Mouse (Mus musculus) midbrain, embryonic 14.5 days (tissue): Measurements from ENCODE around the gene Sdcbp2. TPM values are rescaled to one million over a fixed set of nuclear protein-coding genes. Genes with fewer than 3 reads are reported as not detected.
A peak's percentile ranks its signal among the peaks of the same experiment; 100 is the strongest.

Source experiments
- ATAC-seq: fragments of 200-750 bp; cut with Nextera tagmentation; 2 replicates; pipeline ENCODE4 v1.8.0; 2017; ENCODE audit warnings: moderate number of reproducible peaks, moderate library complexity; ENCODE audit not compliant: low FRiP score, low TSS enrichment
- DNase-seq: peaks from one replicate; pipeline ENCODE4 v3.0.0-alpha.2; 2015
- H3K27ac ChIP-seq: fragments of 300-500 bp; sonication (generic); replicated peaks from 2 replicates; pipeline ENCODE4 v1.5.1; 2014; ENCODE audit warnings: mild to moderate bottlenecking, low read depth, low read length, moderate library complexity
- H3K27me3 ChIP-seq: fragments of 300-500 bp; sonication (generic); 2 replicates; pipeline ENCODE4 v1.6.1; 2014; ENCODE audit warnings: low read length, control low read depth, mixed read lengths; ENCODE audit not compliant: control insufficient read depth, insufficient read depth
- H3K36me3 ChIP-seq: fragments of 300-500 bp; sonication (generic); 2 replicates; pipeline ENCODE4 v1.6.1; 2014; ENCODE audit warnings: low read length, control low read depth; ENCODE audit not compliant: control insufficient read depth, insufficient read depth
- H3K4me1 ChIP-seq: fragments of 300-500 bp; sonication (generic); 2 replicates; pipeline ENCODE4 v1.6.1; 2014; ENCODE audit warnings: mild to moderate bottlenecking, antibody characterized with exemption, low read length, control low read depth; ENCODE audit not compliant: control insufficient read depth, insufficient read depth
- H3K4me2 ChIP-seq: fragments of 300-500 bp; sonication (generic); 2 replicates; pipeline ENCODE4 v1.6.1; 2014; ENCODE audit warnings: mild to moderate bottlenecking, low read length, moderate library complexity
- H3K4me3 ChIP-seq: fragments of 300-500 bp; sonication (generic); replicated peaks from 2 replicates; pipeline ENCODE4 v1.5.1; 2014; ENCODE audit warnings: low read depth, low read length
- H3K9ac ChIP-seq: fragments of 300-500 bp; sonication (generic); replicated peaks from 2 replicates; pipeline ENCODE4 v1.6.1; 2014; ENCODE audit warnings: mild to moderate bottlenecking, low read length, moderate library complexity
- H3K9me3 ChIP-seq: fragments of 300-500 bp; sonication (generic); 2 replicates; pipeline ENCODE4 v1.6.1; 2016; ENCODE audit warnings: low read length, control low read depth, mixed read lengths; ENCODE audit not compliant: control insufficient read depth
- WGBS: fragments of 180-500 bp; shearing (Covaris S2); extraction: QIAGEN DNeasy Blood & Tissue Kit; methylation state at CpG from one replicate; pipeline ENCODE4 v1.1.7; 2014; 5-methylcytosine and 5-hydroxymethylcytosine counted together
- polyA plus RNA-seq: library from polyadenylated mRNA; unstranded; fragments of >200 nt; fragmentation: Nextera tagmentation; extraction: Ambion mirVana; gene quantifications from 2 replicates; pipeline ENCODE4 v1.2.1, GENCODE M21; 2014

Gene Sdcbp2
- polyA plus RNA-seq, 1 experiment from 2014 or later = 0.50 TPM

GRCm38 (mm10) chr2:151536618-151536974, 35.8 kb upstream of the Sdcbp2 start:
- DNase-seq = peak; percentile 20
- no peaks in the 10 kb centered on the region for H3K9me3 ChIP-seq
- H3K27me3 ChIP-seq = no peaks in the 10 kb centered on the region
- H3K9ac ChIP-seq = no peak overlapping the region
- no peak overlapping the region for H3K27ac ChIP-seq
- no peaks in the 10 kb centered on the region for H3K36me3 ChIP-seq
- H3K4me2 ChIP-seq = no peak overlapping the region
- WGBS = 81% methylated on average over 5 of the region's 5 CpGs
- peaks cover 4% of the 10 kb centered on the region for H3K4me1 ChIP-seq
- ATAC-seq = no peak
- H3K4me3 ChIP-seq = no peak overlapping the region

DNA sequence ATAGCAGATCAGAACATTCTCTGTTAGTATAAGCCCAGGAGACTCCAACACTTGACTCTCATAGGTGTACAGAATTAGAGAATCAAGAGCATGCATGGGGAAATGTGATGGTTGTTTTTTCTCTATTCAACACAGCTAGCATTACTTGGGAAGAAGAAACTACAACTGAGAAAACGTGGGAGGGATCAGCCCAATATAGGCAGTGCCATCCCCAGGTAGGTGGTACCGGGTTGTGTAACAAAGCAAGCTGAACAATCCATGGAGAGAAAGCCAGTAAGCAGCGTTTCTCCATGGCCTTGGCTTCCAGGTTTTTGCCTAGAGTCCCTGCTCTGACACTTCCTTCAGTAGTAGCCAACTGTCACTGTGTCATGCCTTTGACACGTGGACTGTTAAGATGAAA, 33.8 kb upstream of the Sdcbp2 start:
- H3K9me3 ChIP-seq = no peaks in the 10 kb centered on the region
- DNase-seq = no peak
- no peak overlapping the region for H3K4me3 ChIP-seq
- H3K27me3 ChIP-seq = no peaks in the 10 kb centered on the region
- no peak for ATAC-seq
- H3K9ac ChIP-seq = no peak overlapping the region
- peaks cover 10% of the 10 kb centered on the region for H3K4me1 ChIP-seq
- H3K4me2 ChIP-seq = no peak overlapping the region
- no peaks in the 10 kb centered on the region for H3K36me3 ChIP-seq
- no peak overlapping the region for H3K27ac ChIP-seq
- 56% methylated on average over 4 of the region's 4 CpGs for WGBS

- WGBS = under 1% methylated on average over 83 of the region's 93 CpGs
- Histone ChIP-seq H3K9ac (peak within 1 kb of the TSS; percentile 94), H3K27me3 (no peaks in the 10 kb centered on the region), H3K9me3 (no peaks in the 10 kb centered on the region), H3K4me2 (peak within 1 kb of the TSS; percentile 63), H3K4me3 (peak within 1 kb of the TSS; percentile 99), H3K4me1 (peaks cover 35% of the 10 kb centered on the region), H3K36me3 (peaks cover 22% of the 10 kb centered on the region), H3K27ac (peak within 1 kb of the TSS; percentile 75)
- DNase-seq (peak; percentile 98), ATAC-seq (peak; percentile 96)
Observed at GRCm38 (mm10) chr2:151542323-151543062, 29.9 kb upstream of the Sdcbp2 start, which contains the start of gene Fkbp1a. Fkbp1a (plus strand) TSS chr2:151542483.

GRCm38 (mm10) chr2:151543063-151543895, 29.1 kb upstream of the Sdcbp2 start:
- ATAC-seq (no peak), DNase-seq (peak; percentile 69)
- WGBS = under 1% methylated on average over 21 of the region's 21 CpGs
- Histone ChIP-seq H3K9me3 (no peaks in the 10 kb centered on the region), H3K36me3 (peaks cover 26% of the 10 kb centered on the region), H3K4me1 (peaks cover 35% of the 10 kb centered on the region), H3K4me2 (peak overlapping the region; percentile 63), H3K27me3 (no peaks in the 10 kb centered on the region), H3K9ac (peak overlapping the region; percentile 94), H3K27ac (peak overlapping the region; percentile 75), H3K4me3 (peak overlapping the region; percentile 99)

GRCm38 (mm10) chr2:151544673-151545072, 27.7 kb upstream of the Sdcbp2 start:
- Histone ChIP-seq H3K4me2 (peak overlapping the region; percentile 63), H3K4me1 (peaks cover 35% of the 10 kb centered on the region), H3K9ac (peak overlapping the region; percentile 1; the same call in 1 of the 2 replicates), H3K36me3 (peaks cover 34% of the 10 kb centered on the region), H3K9me3 (no peaks in the 10 kb centered on the region), H3K27ac (no peak overlapping the region), H3K4me3 (no peak overlapping the region), H3K27me3 (no peaks in the 10 kb centered on the region)
- DNase-seq = no peak
- ATAC-seq = no peak
- WGBS = 51% methylated on average over 6 of the region's 6 CpGs

DNA sequence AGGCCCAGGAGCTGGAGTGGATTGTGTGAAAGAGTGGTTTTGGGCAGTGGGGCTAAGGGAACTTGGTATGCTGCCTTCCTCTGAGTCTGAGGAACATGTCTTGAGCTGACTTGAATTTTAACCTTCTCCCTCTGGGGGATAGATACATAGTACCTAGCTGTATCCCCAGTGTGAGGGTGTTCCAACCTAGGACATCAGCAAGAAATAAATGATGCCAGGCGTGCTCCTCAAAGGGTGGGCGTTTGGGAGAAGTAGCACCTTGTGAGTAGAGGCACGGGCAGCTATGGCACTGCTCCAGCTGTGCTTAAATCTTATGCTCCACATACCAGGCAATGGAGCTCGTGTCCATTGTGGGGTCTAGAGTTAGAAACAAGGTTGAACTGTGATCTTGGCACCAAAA, 25.9 kb upstream of the Sdcbp2 start:
- peaks cover 49% of the 10 kb centered on the region for H3K36me3 ChIP-seq

DNA sequence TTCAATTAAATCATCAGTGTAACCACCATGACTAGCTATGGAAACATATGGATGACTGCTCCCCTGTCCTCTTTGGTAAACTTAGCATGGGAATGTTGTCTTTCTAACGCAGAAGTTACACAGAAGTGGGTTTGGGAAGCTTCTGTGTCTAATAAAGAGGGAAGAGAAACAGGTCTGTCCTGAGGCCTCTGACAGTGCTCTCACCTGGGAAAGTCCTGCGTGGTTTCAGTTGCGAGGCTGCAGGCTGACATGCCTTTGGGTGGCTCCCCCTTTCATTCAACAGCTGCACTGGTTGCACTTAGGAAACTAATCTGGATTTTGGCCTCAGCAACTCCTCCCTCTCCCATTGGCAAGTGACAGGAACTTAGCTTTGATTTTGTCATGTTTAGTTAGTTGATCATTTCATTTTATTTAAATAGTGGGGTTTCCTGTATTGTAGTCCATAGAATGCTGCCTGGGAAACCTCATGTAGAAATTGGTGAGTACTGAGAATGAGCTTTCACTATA, 22.8 kb upstream of the Sdcbp2 start:
- no peak overlapping the region for H3K9ac ChIP-seq
- H3K27ac ChIP-seq = no peak overlapping the region
- WGBS = 93% methylated on average over 3 of the region's 3 CpGs
- no peaks in the 10 kb centered on the region for H3K9me3 ChIP-seq
- no peaks in the 10 kb centered on the region for H3K27me3 ChIP-seq
- ATAC-seq = no peak
- H3K36me3 ChIP-seq = peaks cover 70% of the 10 kb centered on the region
- H3K4me3 ChIP-seq = no peak overlapping the region
- H3K4me1 ChIP-seq = peaks cover 15% of the 10 kb centered on the region
- H3K4me2 ChIP-seq = no peak overlapping the region
- no peak for DNase-seq

More for the DNA sequence above, 25.9 kb upstream of the Sdcbp2 start:
- Histone ChIP-seq H3K4me1 (peaks cover 32% of the 10 kb centered on the region), H3K27me3 (no peaks in the 10 kb centered on the region), H3K4me2 (no peak overlapping the region), H3K9me3 (no peaks in the 10 kb centered on the region), H3K4me3 (no peak overlapping the region), H3K9ac (no peak overlapping the region), H3K27ac (no peak overlapping the region)
- 93% methylated on average over 4 of the region's 4 CpGs for WGBS
- DNase-seq (no peak), ATAC-seq (no peak)

- 95% methylated on average over 7 of the region's 7 CpGs for WGBS
- no peak for ATAC-seq
Observed at GRCm38 (mm10) chr2:151562930-151563921, 9.2 kb upstream of the Sdcbp2 start.

More at GRCm38 (mm10) chr2:151562930-151563921, 9.2 kb upstream of the Sdcbp2 start:
- H3K27me3 ChIP-seq = no peaks in the 10 kb centered on the region
- H3K4me2 ChIP-seq = no peak overlapping the region
- DNase-seq = no peak
- H3K9ac ChIP-seq = no peak overlapping the region
- H3K4me3 ChIP-seq = no peak overlapping the region
- H3K9me3 ChIP-seq = no peaks in the 10 kb centered on the region
- H3K36me3 ChIP-seq = peaks cover 61% of the 10 kb centered on the region
- no peaks in the 10 kb centered on the region for H3K4me1 ChIP-seq
- no peak overlapping the region for H3K27ac ChIP-seq
